Mouse (Mus musculus) kidney, adult 2 months (tissue): Measurements from ENCODE around the gene Hs6st1. TPM values are rescaled to one million over a fixed set of nuclear protein-coding genes. Genes with fewer than 3 reads are reported as not detected.
A peak's percentile ranks its signal among the peaks of the same experiment; 100 is the strongest.
"Not testable (repeated sequence)": the region's sequence is repeated elsewhere in the genome, so short reads cannot be mapped to it uniquely, and the experiment has no call there.

Source experiments
- DNase-seq: peaks from one replicate; pipeline ENCODE4 v3.0.0; 2021
- H3K27ac ChIP-seq: fragments of 200-500 bp; 2 replicates; pipeline ENCODE4 v1.5.1; 2012; ENCODE audit warnings: low read depth, low read length, control low read depth, inconsistent platforms; ENCODE audit not compliant: insufficient read depth
- H3K27me3 ChIP-seq: fragments of 200-500 bp; replicated peaks from 2 replicates; pipeline ENCODE4 v1.6.1; 2012; ENCODE audit warnings: mild to moderate bottlenecking, moderate library complexity, low read length, inconsistent platforms; ENCODE audit not compliant: control insufficient read depth, insufficient read depth
- H3K36me3 ChIP-seq: fragments of 200-500 bp; 2 replicates; pipeline ENCODE4 v1.6.1; 2012; ENCODE audit warnings: mild to moderate bottlenecking, moderate library complexity, low read length, inconsistent platforms; ENCODE audit not compliant: control insufficient read depth, insufficient read depth
- H3K4me1 ChIP-seq: fragments of 200-500 bp; 2 replicates; pipeline ENCODE4 v1.6.1; 2011; ENCODE audit warnings: low read length; ENCODE audit not compliant: control insufficient read depth, insufficient read depth
- H3K4me3 ChIP-seq: fragments of 200-500 bp; 2 replicates; pipeline ENCODE4 v1.5.1; 2011; ENCODE audit warnings: mild to moderate bottlenecking, low read depth, low read length, control low read depth; ENCODE audit not compliant: insufficient read depth
- CTCF ChIP-seq: fragments of 200-500 bp; conservative IDR thresholded peaks from 2 replicates; pipeline ENCODE4 v1.5.1; 2011; ENCODE audit warnings: low read depth, mild to moderate bottlenecking, control low read depth, low read length, moderate library complexity, mixed read lengths; ENCODE audit not compliant: insufficient read depth, insufficient read length
- POLR2A ChIP-seq: fragments of 200-500 bp; IDR thresholded peaks from one replicate; pipeline ENCODE4 v1.6.1; 2011; ENCODE audit warnings: low read depth, low read length, control low read depth
- WGBS: fragments of 180-500 bp; shearing (Covaris S2); methylation state at CpG from one replicate; pipeline ENCODE4 v1.1.7; 2018; 5-methylcytosine and 5-hydroxymethylcytosine counted together
- polyA plus RNA-seq: library from polyadenylated mRNA; depleted of rRNA; stranded (reverse); fragments of >200 nt; gene quantifications from 2 replicates; pipeline ENCODE4 v1.2.3, GENCODE M21; 2012; rRNA removed

The Hs6st1 gene
- polyA plus RNA-seq, result 123 and 142 TPM in 2 replicates

DNA sequence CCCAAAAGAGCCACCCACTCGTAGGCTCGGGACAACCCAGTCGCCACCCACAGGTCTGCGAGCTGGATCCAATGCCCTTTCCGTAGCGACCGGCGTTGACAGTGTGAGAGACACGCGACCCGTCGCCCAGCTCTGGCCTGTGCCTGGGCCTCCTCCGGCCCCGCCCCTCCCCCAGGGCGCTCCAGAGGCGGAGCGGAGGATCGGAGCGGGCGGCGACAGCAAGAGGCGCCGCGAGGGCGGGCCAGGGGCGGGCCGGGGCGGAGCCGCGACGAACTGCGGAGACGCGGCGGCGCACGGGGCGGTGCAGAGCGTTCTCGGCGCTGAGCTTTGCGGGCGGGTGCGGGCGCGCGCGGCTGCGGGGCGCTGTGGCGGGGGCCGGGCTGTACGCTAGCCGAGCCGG, at the start of gene Hs6st1:
TSS of gene Hs6st1 (plus strand) at position 325 of the 400 bp plus-strand sequence.
- TF ChIP-seq CTCF, result no peak
- TF ChIP-seq POLR2A, result peak; percentile 64
- H3K27me3 ChIP-seq, result no peaks in the 10 kb centered on the region
- H3K4me1 ChIP-seq, result peaks cover 39% of the 10 kb centered on the region
- H3K4me3 ChIP-seq, result peak within 1 kb of the TSS; percentile 60
- WGBS, result 2% methylated on average over 48 of the region's 55 CpGs
- peak; percentile 98 for DNase-seq
- H3K36me3 ChIP-seq, result no peaks in the 10 kb centered on the region
- H3K27ac ChIP-seq, result peak within 1 kb of the TSS; percentile 78

GRCm38 (mm10) chr1:36018617-36019016, 49.6 kb upstream of the Hs6st1 start:
- 44% methylated on average over 4 of the region's 4 CpGs for WGBS
- no peak for TF ChIP-seq POLR2A
- no peak for TF ChIP-seq CTCF
- H3K4me3 ChIP-seq, result no peak overlapping the region

DNA sequence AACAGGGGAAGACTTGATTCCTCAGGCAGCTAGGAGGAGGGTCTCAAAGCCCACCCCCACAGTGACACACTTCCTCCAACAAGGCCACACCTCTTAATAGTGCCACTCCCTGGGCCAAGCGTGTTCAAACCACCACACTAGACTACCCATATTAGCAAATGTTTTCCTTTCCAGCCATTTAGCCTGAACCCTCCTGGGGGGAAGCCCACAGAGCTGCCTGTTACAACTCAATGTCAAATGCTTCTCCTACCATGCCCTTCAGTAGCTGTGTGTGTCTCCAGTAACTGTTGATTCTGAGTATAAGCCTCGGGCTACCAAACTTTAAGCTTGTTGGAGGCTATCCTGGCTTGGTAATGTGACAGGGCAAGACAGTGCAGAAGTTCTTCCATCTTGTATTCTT, 49.0 kb upstream of the Hs6st1 start:
- Histone ChIP-seq H3K27ac (peak overlapping the region; percentile 73; the same call in 1 of the 2 replicates), H3K4me3 (no peak overlapping the region), H3K27me3 (no peaks in the 10 kb centered on the region), H3K4me1 (peaks cover 26% of the 10 kb centered on the region), H3K36me3 (no peaks in the 10 kb centered on the region)
- WGBS, result 82% methylated on average over 2 of the region's 2 CpGs
- TF ChIP-seq POLR2A (no peak), CTCF (no peak)
- no peak for DNase-seq

More at GRCm38 (mm10) chr1:36018617-36019016, 49.6 kb upstream of the Hs6st1 start:
- Histone ChIP-seq H3K4me1 (peaks cover 26% of the 10 kb centered on the region), H3K27ac (peak overlapping the region; percentile 73), H3K36me3 (no peaks in the 10 kb centered on the region), H3K27me3 (no peaks in the 10 kb centered on the region)
- DNase-seq, result peak; percentile 86

- no peak overlapping the region for H3K27ac ChIP-seq
- H3K27me3 ChIP-seq, result no peaks in the 10 kb centered on the region
- H3K36me3 ChIP-seq, result no peaks in the 10 kb centered on the region
- 95% methylated on average over 4 of the region's 4 CpGs for WGBS
- no peak overlapping the region for H3K4me3 ChIP-seq
- TF ChIP-seq CTCF (no peak), POLR2A (no peak)
- H3K4me1 ChIP-seq, result peaks cover 26% of the 10 kb centered on the region
- DNase-seq, result no peak
Observed at GRCm38 (mm10) chr1:36020315-36020714, 47.9 kb upstream of the Hs6st1 start.

DNA sequence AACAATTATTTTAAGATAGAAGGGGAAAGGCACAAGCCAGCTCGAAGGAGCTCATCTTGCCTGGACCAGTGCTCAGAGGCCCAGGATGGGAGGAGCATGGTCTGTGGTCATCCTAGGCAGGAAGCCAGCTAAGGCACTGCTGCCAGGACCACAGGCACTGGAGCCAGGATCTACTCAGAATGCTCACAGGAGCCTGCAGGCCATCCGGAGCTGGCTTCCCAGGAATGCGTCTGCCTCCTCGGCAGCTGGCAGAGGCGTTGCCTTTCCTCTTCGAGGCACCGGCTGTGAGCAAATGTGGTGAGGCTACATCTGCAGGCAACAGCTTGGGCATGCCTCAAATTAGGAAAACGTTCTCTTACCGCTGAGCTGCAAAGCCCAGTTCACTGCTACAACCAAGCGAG, 37.8 kb upstream of the Hs6st1 start:
- TF ChIP-seq CTCF, result no peak
- TF ChIP-seq POLR2A, result no peak
- WGBS, result 21% methylated on average over 10 of the region's 10 CpGs
- H3K27me3 ChIP-seq, result no peaks in the 10 kb centered on the region
- no peak overlapping the region for H3K4me3 ChIP-seq
- H3K27ac ChIP-seq, result no peak overlapping the region
- H3K36me3 ChIP-seq, result no peaks in the 10 kb centered on the region
- peak; percentile 91 for DNase-seq
- no peaks in the 10 kb centered on the region; the same call in 1 of the 2 replicates for H3K4me1 ChIP-seq

DNA sequence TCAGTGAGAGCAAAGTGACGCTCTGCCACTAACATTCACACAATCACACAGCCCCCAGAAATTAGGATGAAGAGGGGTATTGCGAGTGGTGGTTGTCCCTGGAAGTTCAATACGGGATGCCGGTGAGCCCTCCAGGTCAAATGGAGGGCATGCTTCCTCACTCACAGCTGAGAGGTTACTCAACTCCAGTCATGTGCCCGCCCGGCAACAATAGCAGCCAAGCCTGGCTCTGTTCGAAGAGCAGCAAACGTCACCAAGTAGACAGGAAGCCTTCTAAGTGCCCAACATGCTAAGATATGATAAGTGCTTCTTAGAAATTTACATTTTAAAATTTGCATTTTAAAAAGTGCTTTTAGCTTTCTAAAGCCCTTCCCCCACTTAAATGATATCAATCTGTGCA, 29.4 kb upstream of the Hs6st1 start:
- Histone ChIP-seq H3K27me3 (no peaks in the 10 kb centered on the region), H3K27ac (no peak overlapping the region), H3K36me3 (no peaks in the 10 kb centered on the region), H3K4me3 (no peak overlapping the region), H3K4me1 (no peaks in the 10 kb centered on the region)
- TF ChIP-seq CTCF (no peak), POLR2A (no peak)
- 81% methylated on average over 8 of the region's 8 CpGs for WGBS
- DNase-seq, result no peak

GRCm38 (mm10) chr1:36042072-36042471, 26.1 kb upstream of the Hs6st1 start:
- TF ChIP-seq CTCF, result no peak
- no peak for TF ChIP-seq POLR2A
- 88% methylated on average over 3 of the region's 3 CpGs for WGBS
- Histone ChIP-seq H3K4me3 (no peak overlapping the region), H3K36me3 (no peaks in the 10 kb centered on the region), H3K27ac (no peak overlapping the region), H3K27me3 (no peaks in the 10 kb centered on the region), H3K4me1 (no peaks in the 10 kb centered on the region)
- no peak for DNase-seq

DNA sequence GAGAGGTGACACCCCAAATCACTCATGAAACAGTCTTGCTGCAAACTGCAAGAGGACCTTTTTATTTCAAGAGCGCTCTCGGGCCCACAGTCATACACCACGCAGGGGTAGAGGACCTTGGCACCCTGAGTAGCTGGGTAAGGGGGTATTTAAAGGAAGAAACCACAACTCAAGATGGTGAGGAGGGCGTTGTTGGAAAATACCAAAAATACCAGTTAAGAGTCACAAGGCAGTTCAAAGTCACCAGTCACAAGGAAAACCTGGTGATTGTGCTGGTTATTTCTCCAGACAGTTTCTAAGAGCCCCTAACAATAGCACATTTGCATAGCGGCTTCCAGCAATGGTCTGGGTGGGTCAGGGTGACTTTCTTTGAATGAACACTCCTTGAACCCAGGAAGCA, 24.4 kb upstream of the Hs6st1 start:
- WGBS, result 94% methylated on average over 5 of the region's 5 CpGs
- DNase-seq, H3K36me3 ChIP-seq, H3K27ac ChIP-seq, H3K27me3 ChIP-seq, H3K4me3 ChIP-seq, H3K4me1 ChIP-seq: not testable (repeated sequence)
